Mouse (Mus musculus) bone marrow macrophage, adult 2 months (primary cell): ENCODE data around the gene Usp20.

Experiments used
- CTCF ChIP-seq: IDR thresholded peaks from 2 replicates; pipeline ENCODE4 v1.5.1; 2012; ENCODE audit warnings: low read depth, mild to moderate bottlenecking, low read length, moderate library complexity
- POLR2A ChIP-seq: IDR thresholded peaks from 2 replicates; pipeline ENCODE4 v1.6.1; 2012; ENCODE audit warnings: mild to moderate bottlenecking, low read depth, low read length, borderline replicate concordance

DNA sequence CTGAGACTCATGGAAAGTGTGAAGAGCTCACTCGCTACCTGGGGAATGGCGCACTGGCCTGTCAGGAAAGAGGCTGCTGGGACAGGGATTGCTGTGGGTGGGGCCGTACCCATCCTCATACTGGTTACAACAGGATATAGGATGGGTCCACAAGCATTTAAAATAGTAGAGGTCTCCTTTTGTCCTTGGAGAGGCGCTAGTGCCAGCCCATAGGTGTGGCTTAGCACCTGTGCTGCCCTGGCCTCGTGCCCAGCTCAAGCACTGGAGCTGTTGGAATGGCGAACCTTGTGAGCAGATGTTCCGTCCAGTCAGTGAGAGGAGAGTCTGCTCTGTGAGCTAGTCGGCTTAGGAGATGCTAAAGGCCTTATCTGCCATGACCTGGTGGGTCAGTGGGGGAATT, 36.9 kb downstream of the Usp20 start:
- no peak for TF ChIP-seq POLR2A
- TF ChIP-seq CTCF, result no peak
